Mouse (Mus musculus) ES-CJ7 (cell line): ENCODE data around the gene Thg1l.
A peak's percentile ranks its signal among the peaks of the same experiment; 100 is the strongest.

Experiments used
- DNase-seq: peaks from one replicate; pipeline ENCODE4 v3.0.0; 2011; ENCODE audit warnings: low read depth, low spot score

Gene Thg1l

GRCm38 (mm10) chr11:45927456-45927855 is 27.8 kb downstream of the Thg1l start:
- DNase-seq = no peak

- peak; percentile 90 for DNase-seq
Observed at GRCm38 (mm10) chr11:45926640-45927082, 28.6 kb downstream of the Thg1l start.

GRCm38 (mm10) chr11:45925436-45925835 is 29.9 kb downstream of the Thg1l start:
- DNase-seq = no peak

- DNase-seq = no peak
Observed at GRCm38 (mm10) chr11:45921480-45921898, 33.8 kb downstream of the Thg1l start.

GRCm38 (mm10) chr11:45921026-45921425 is 34.3 kb downstream of the Thg1l start:
- no peak for DNase-seq

- peak; percentile 19 for DNase-seq
Observed at GRCm38 (mm10) chr11:45918836-45919235, 36.5 kb downstream of the Thg1l start.

GRCm38 (mm10) chr11:45918018-45918417 is 37.3 kb downstream of the Thg1l start:
- DNase-seq = no peak

- no peak for DNase-seq
Observed at GRCm38 (mm10) chr11:45916196-45916595, 39.1 kb downstream of the Thg1l start.

GRCm38 (mm10) chr11:45910701-45911100 is 44.6 kb downstream of the Thg1l start:
- DNase-seq = no peak

- DNase-seq = no peak
Observed at GRCm38 (mm10) chr11:45908894-45909293, 46.4 kb downstream of the Thg1l start.

- no peak for DNase-seq
Observed at GRCm38 (mm10) chr11:45908070-45908469, 47.2 kb downstream of the Thg1l start.

- DNase-seq = no peak
Observed at GRCm38 (mm10) chr11:45907301-45907700, 48.0 kb downstream of the Thg1l start.

- no peak for DNase-seq
Observed at GRCm38 (mm10) chr11:45906109-45906786, 49.0 kb downstream of the Thg1l start.

- DNase-seq = no peak
Observed at GRCm38 (mm10) chr11:45900233-45901015, 54.9 kb downstream of the Thg1l start.

- no peak for DNase-seq
Observed at GRCm38 (mm10) chr11:45897392-45897791, 57.9 kb downstream of the Thg1l start.
